Mouse (Mus musculus) neural tube, embryonic 11.5 days (tissue): ENCODE data around the gene Rac2. TPM values are rescaled to one million over a fixed set of nuclear protein-coding genes. Genes with fewer than 3 reads are reported as not detected.

Experiments used
- ATAC-seq: fragments of 200-750 bp; cut with Nextera tagmentation; 2 replicates; pipeline ENCODE4 v1.8.0; 2017; ENCODE audit warnings: moderate number of reproducible peaks, mild to moderate bottlenecking, moderate TSS enrichment, moderate library complexity; ENCODE audit not compliant: insufficient read depth, low FRiP score, low TSS enrichment
- DNase-seq: peaks from one replicate; pipeline ENCODE4 v3.0.0-alpha.2; 2015; ENCODE audit warnings: low spot score
- H3K27ac ChIP-seq: fragments of 300-500 bp; sonication (generic); 2 replicates; pipeline ENCODE4 v1.5.1; 2014; ENCODE audit warnings: low read depth, mild to moderate bottlenecking, low read length
- H3K27me3 ChIP-seq: fragments of 300-500 bp; sonication (generic); 2 replicates; pipeline ENCODE4 v1.6.1; 2014; ENCODE audit warnings: mild to moderate bottlenecking, low read length, mixed read lengths; ENCODE audit not compliant: control insufficient read depth, insufficient read depth
- H3K36me3 ChIP-seq: fragments of 300-500 bp; sonication (generic); 2 replicates; pipeline ENCODE4 v1.6.1; 2014; ENCODE audit warnings: mild to moderate bottlenecking, low read length, moderate library complexity, mixed read lengths; ENCODE audit not compliant: control insufficient read depth, insufficient read depth
- H3K4me1 ChIP-seq: fragments of 300-500 bp; sonication (generic); 2 replicates; pipeline ENCODE4 v1.6.1; 2014; ENCODE audit warnings: low read length, mixed read lengths; ENCODE audit not compliant: control insufficient read depth, insufficient read depth
- H3K4me2 ChIP-seq: fragments of 300-500 bp; sonication (generic); 2 replicates; pipeline ENCODE4 v1.6.1; 2014; ENCODE audit warnings: low read depth, mild to moderate bottlenecking, moderate library complexity
- H3K4me3 ChIP-seq: fragments of 300-500 bp; sonication (generic); 2 replicates; pipeline ENCODE4 v1.5.1; 2014; ENCODE audit warnings: low read depth, low read length
- H3K9ac ChIP-seq: fragments of 300-500 bp; sonication (generic); 2 replicates; pipeline ENCODE4 v1.6.1; 2014; ENCODE audit warnings: mild to moderate bottlenecking, low read length
- H3K9me3 ChIP-seq: fragments of 300-500 bp; sonication (generic); 2 replicates; pipeline ENCODE4 v1.6.1; 2016; ENCODE audit warnings: low read length; ENCODE audit not compliant: control insufficient read depth
- WGBS: fragments of 180-500 bp; shearing (Covaris S2); extraction: QIAGEN DNeasy Blood & Tissue Kit; methylation state at CpG from one replicate; pipeline ENCODE4 v1.1.7; 2014; 5-methylcytosine and 5-hydroxymethylcytosine counted together
- polyA plus RNA-seq: library from polyadenylated mRNA; unstranded; fragments of >200 nt; fragmentation: Nextera tagmentation; extraction: Ambion mirVana; gene quantifications from 2 replicates; pipeline ENCODE4 v1.2.1, GENCODE M21; 2014

The Rac2 gene
- polyA plus RNA-seq, 1 experiment from 2014 or later = 8.5 TPM

- H3K4me1 ChIP-seq = peaks cover 3% of the 10 kb centered on the region; the same call in 1 of the 2 replicates
Observed at GRCm38 (mm10) chr15:78576284-78576810, 3.8 kb upstream of the Rac2 start.

GRCm38 (mm10) chr15:78572270-78572600, 348 bp downstream of the Rac2 start:
- ATAC-seq (no peak), DNase-seq (no peak)
- 91% methylated on average over 5 of the region's 5 CpGs for WGBS
- Histone ChIP-seq H3K4me3 (no peak overlapping the region), H3K27ac (no peak overlapping the region), H3K36me3 (no peaks in the 10 kb centered on the region), H3K27me3 (no peaks in the 10 kb centered on the region), H3K9ac (no peak overlapping the region; the same call in 1 of the 2 replicates), H3K4me1 (no peaks in the 10 kb centered on the region), H3K4me2 (no peak overlapping the region), H3K9me3 (no peaks in the 10 kb centered on the region)

More at GRCm38 (mm10) chr15:78576284-78576810, 3.8 kb upstream of the Rac2 start:
- ATAC-seq = no peak
- Histone ChIP-seq H3K9ac (no peak overlapping the region), H3K27ac (no peak overlapping the region), H3K9me3 (no peaks in the 10 kb centered on the region), H3K4me2 (no peak overlapping the region), H3K4me3 (no peak overlapping the region), H3K36me3 (no peaks in the 10 kb centered on the region), H3K27me3 (no peaks in the 10 kb centered on the region)
- 49% methylated on average over 4 of the region's 4 CpGs for WGBS
- no peak for DNase-seq

- Histone ChIP-seq H3K4me2 (no peak overlapping the region), H3K36me3 (no peaks in the 10 kb centered on the region), H3K9me3 (no peaks in the 10 kb centered on the region), H3K4me3 (no peak overlapping the region), H3K27ac (no peak overlapping the region), H3K4me1 (no peaks in the 10 kb centered on the region), H3K9ac (no peak overlapping the region; the same call in 1 of the 2 replicates), H3K27me3 (no peaks in the 10 kb centered on the region)
- WGBS = 66% methylated on average over 16 of the region's 16 CpGs
- ATAC-seq (no peak), DNase-seq (no peak)
Observed at GRCm38 (mm10) chr15:78571554-78572269, 871 bp downstream of the Rac2 start.

GRCm38 (mm10) chr15:78570170-78570569, 2.4 kb downstream of the Rac2 start:
- ATAC-seq (no peak), DNase-seq (no peak)
- WGBS = 95% methylated on average over 5 of the region's 5 CpGs
- no peak overlapping the region for H3K4me2 ChIP-seq
- no peak overlapping the region for H3K27ac ChIP-seq
- no peak overlapping the region for H3K9ac ChIP-seq
- no peaks in the 10 kb centered on the region for H3K4me1 ChIP-seq
- no peaks in the 10 kb centered on the region for H3K36me3 ChIP-seq
- H3K9me3 ChIP-seq = no peaks in the 10 kb centered on the region
- H3K27me3 ChIP-seq = no peaks in the 10 kb centered on the region
- no peak overlapping the region for H3K4me3 ChIP-seq

GRCm38 (mm10) chr15:78567608-78568120, 4.9 kb downstream of the Rac2 start:
- no peaks in the 10 kb centered on the region for H3K27me3 ChIP-seq
- no peak overlapping the region for H3K27ac ChIP-seq
- 70% methylated on average over 9 of the region's 9 CpGs for WGBS
- DNase-seq = no peak
- H3K9ac ChIP-seq = no peak overlapping the region
- H3K9me3 ChIP-seq = no peaks in the 10 kb centered on the region
- no peaks in the 10 kb centered on the region for H3K4me1 ChIP-seq
- H3K36me3 ChIP-seq = no peaks in the 10 kb centered on the region
- no peak for ATAC-seq
- H3K4me3 ChIP-seq = no peak overlapping the region
- H3K4me2 ChIP-seq = no peak overlapping the region

GRCm38 (mm10) chr15:78564764-78565435, 7.7 kb downstream of the Rac2 start:
- 76% methylated on average over 11 of the region's 11 CpGs for WGBS
- Histone ChIP-seq H3K27me3 (no peaks in the 10 kb centered on the region), H3K36me3 (no peaks in the 10 kb centered on the region), H3K4me2 (no peak overlapping the region), H3K4me1 (no peaks in the 10 kb centered on the region), H3K9ac (no peak overlapping the region), H3K27ac (no peak overlapping the region), H3K9me3 (no peaks in the 10 kb centered on the region), H3K4me3 (no peak overlapping the region)
- ATAC-seq = no peak
- no peak for DNase-seq

- no peak for DNase-seq
- Histone ChIP-seq H3K9ac (no peak overlapping the region), H3K4me3 (no peak overlapping the region), H3K4me1 (no peaks in the 10 kb centered on the region), H3K27me3 (no peaks in the 10 kb centered on the region), H3K27ac (no peak overlapping the region), H3K36me3 (no peaks in the 10 kb centered on the region), H3K4me2 (no peak overlapping the region), H3K9me3 (no peaks in the 10 kb centered on the region)
- 89% methylated on average over 4 of the region's 5 CpGs for WGBS
- ATAC-seq = no peak
Observed at GRCm38 (mm10) chr15:78563937-78564336, 8.6 kb downstream of the Rac2 start.

GRCm38 (mm10) chr15:78563344-78563743, 9.2 kb downstream of the Rac2 start:
- H3K4me2 ChIP-seq = no peak overlapping the region
- DNase-seq (no peak), ATAC-seq (no peak)
- WGBS = 90% methylated on average over 3 of the region's 3 CpGs
- H3K9me3 ChIP-seq = no peaks in the 10 kb centered on the region
- H3K27ac ChIP-seq = no peak overlapping the region
- H3K9ac ChIP-seq = no peak overlapping the region
- H3K4me1 ChIP-seq = no peaks in the 10 kb centered on the region
- no peaks in the 10 kb centered on the region for H3K36me3 ChIP-seq
- H3K4me3 ChIP-seq = no peak overlapping the region
- no peaks in the 10 kb centered on the region for H3K27me3 ChIP-seq
